Mouse (Mus musculus) brown adipose tissue, adult 24 weeks (tissue): ENCODE measurements around the gene Nup35. TPM values are rescaled to one million over a fixed set of nuclear protein-coding genes. Genes with fewer than 3 reads are reported as not detected.

Experiments
- H3K27ac ChIP-seq: fragments of 200-500 bp; replicated peaks from 2 replicates; pipeline ENCODE4 v1.5.1; 2012; ENCODE audit warnings: low read depth, mild to moderate bottlenecking, low read length
- H3K4me1 ChIP-seq: fragments of 200-500 bp; 2 replicates; pipeline ENCODE4 v1.6.1; 2012; ENCODE audit warnings: low read length, mixed read lengths; ENCODE audit not compliant: control insufficient read depth, insufficient read depth, insufficient read length
- H3K4me3 ChIP-seq: fragments of 200-500 bp; 2 replicates; pipeline ENCODE4 v1.5.1; 2012; ENCODE audit warnings: low read depth, mild to moderate bottlenecking, low read length, moderate library complexity; ENCODE audit not compliant: insufficient read depth
- polyA plus RNA-seq: library from polyadenylated mRNA; stranded (reverse); fragments of >200 nt; gene quantifications from 2 replicates; pipeline ENCODE4 v1.2.4, GENCODE M21; 2012; ENCODE audit not compliant: missing spikeins, insufficient read depth, insufficient read length

The Nup35 gene
- polyA plus RNA-seq, 1 experiment: 10.6 TPM

DNA sequence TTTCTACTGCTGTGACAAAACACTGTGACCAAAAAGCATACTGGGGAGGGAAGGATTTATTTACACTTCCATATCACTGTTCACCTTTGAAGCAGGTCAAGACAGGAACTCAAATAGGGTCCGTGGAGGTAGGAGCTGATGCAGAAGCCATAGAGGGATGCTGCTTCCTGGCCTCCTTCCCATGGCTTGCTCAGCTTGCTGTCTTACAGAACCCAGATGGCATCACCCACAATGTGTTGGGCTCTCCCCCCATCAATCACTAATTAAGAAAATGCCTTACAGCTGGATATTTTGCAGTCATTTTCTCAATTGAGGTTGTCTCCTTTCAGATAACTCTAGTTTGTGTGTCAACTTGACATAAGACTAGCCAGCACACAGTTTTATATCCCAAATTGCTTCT, 4.8 kb upstream of the Nup35 start:
- Histone ChIP-seq H3K4me3 (no peak overlapping the region), H3K4me1 (no peaks in the 10 kb centered on the region), H3K27ac (no peak overlapping the region)

DNA sequence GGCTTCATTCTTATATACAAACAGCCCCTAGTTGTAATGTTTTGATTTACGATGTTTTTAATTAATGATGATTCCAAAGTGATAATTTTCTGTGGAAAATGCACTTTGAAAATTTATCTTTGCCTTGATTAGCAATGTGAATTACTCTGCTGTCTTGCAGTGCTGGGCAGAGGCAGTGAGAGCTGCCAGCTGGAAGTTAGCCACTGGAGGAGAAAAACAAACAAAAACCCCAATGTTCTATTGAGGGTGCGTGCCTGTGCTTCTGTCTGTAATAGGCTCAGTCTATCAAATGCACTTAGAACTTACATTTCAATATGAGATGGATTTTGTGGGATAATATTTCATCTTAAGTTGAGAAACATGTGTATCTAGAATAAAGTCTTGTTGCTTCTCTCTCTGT, 4.2 kb upstream of the Nup35 start:
- Histone ChIP-seq H3K27ac (no peak overlapping the region), H3K4me3 (no peak overlapping the region), H3K4me1 (0 out of 2 replicates have a peak, but pooled peaks cover 1% of the 10 kb centered on the region)

DNA sequence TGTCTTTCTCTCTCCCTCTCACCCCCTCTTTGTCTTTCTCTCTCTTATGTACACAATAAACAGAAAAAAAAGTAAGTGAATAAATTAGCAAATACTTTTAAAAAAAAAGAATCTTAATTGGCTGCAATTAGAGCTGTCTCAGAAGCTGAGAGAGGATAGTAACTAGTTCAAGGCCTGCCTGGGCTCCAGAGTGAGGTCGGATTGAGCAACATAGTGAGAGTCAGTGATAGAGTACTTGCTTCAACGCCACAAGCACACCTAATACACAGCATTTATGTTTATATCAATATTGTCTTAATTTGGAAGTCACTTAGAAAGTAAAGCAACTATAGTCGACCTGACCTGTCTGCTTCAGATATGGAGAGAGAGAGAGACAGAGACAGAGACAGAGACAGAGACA, 2.0 kb downstream of the Nup35 start:
- H3K4me3 ChIP-seq: no peak overlapping the region
- peaks cover 5% of the 10 kb centered on the region; the same call in 1 of the 2 replicates for H3K4me1 ChIP-seq
- no peak overlapping the region for H3K27ac ChIP-seq

DNA sequence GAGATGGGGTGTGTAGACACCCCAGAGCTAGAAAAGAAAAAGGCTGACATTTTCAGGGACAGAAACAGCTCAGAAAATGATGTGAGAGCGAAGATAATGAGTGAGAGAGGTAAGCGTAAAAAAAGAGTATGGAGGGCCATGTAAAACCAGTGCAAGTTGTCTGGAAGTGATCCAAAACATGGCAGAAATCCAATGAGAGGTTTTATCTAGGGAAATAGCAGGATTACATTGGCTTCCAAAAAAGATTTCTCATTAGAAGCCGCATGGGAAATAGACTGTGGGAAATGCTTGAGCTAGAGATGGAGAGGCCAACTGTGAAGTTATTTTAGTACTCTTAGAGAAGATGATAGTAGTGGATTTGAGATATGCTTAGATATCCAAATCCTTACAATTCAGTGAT, 4.9 kb downstream of the Nup35 start:
- no peak overlapping the region for H3K27ac ChIP-seq

DNA sequence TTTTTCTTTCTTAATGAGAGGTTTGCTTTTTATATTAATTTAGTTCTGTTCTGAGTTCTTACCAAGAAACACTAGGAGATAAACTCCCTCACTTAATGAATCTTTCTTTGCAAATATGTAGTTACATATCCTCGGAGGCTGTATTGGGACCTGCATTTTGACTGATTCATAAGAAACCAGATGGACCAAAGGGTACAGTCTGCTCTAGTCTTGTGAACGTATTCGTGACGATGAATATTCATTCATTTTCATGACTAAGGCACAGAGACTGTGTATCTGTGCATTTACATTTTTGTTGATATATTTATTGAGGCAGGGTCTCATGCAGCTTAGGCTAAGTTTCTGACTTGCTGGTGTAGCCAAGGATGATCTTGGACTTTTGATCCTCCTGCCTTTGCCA, 7.5 kb downstream of the Nup35 start:
- H3K4me1 ChIP-seq: peaks cover 3% of the 10 kb centered on the region; the same call in 1 of the 2 replicates
- H3K4me3 ChIP-seq: no peak overlapping the region
- no peak overlapping the region for H3K27ac ChIP-seq

More for the DNA sequence above, 4.9 kb downstream of the Nup35 start:
- Histone ChIP-seq H3K4me1 (peaks cover 5% of the 10 kb centered on the region; the same call in 1 of the 2 replicates), H3K4me3 (no peak overlapping the region)

DNA sequence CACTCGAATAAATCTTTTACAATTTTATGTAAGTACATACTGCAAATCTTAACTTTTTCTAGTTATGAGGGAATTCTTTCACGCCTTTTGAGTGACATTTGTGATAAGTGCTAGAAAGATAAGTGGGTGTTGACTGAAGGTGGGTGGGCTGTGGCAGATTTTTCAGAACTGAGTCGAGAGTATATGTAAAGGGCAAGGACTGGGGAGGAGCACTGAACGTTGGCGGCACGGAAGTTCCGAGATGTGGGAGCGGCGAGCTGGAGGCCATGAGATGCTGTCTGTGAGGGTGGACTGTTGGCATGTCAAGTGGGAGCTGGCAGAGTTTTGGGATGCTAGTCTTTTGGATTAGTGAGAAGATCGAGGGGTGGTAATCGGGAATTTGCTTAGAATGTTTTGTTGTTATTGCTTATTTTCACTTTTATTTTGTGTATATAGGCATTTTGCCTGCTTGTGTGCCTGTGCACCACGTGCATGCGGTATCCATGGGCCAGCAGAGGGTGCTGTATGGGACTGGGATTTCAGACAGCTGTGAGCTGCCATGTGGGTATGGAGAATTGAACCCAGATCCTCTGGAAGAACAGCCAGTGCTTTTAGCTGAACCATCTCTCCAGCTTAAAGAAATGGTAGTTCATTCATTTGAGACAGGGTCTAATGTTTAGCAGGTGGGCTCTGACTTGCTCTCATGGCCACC, 15.4 kb downstream of the Nup35 start:
- Histone ChIP-seq H3K27ac (no peak overlapping the region), H3K4me1 (no peaks in the 10 kb centered on the region), H3K4me3 (no peak overlapping the region)

DNA sequence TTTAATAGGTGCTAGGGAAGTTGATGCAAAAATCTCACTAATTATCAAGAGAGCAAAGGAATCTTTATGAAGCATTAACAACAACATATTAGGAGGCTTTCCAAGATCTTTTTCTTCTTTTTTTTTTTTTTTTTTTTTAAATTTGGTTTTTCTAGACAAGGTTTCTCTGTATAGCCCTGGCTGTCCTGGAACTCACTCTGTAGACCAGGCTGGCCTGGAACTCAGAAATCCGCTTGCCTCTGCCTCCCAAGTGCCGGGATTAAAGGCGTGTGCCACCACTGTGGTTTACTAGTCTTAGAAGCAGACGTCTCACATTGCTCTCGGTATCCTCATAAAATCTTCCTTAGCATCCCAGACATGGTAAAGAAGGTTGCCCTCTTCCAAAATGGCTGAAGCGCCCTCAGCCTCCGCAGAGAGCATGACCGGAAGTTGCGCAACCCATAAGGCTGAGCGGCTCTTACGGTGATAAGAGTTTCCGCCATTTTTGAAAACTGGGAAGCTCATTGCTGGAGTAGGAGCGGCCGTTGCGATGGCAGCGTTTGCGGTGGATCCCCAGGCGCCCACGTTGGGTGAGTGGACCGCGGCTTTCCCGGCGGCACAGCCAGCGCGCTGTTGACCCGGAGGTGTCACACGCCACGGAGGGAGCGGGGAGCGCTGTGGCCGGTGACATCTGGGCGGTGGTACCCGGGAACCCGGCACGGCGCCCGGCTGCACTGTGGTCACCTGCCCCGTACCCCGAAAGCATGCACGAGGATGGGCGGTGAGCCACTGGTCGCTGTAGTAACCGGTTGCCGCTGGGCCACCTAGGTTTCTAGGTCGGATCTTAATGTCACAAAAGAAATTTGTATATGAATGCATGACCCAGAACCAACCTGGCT, 21.6 kb downstream of the Nup35 start:
- H3K4me3 ChIP-seq: peak overlapping the region; percentile 94
- H3K27ac ChIP-seq: 0 out of 2 replicates have a peak overlapping the region, but pooled peaks have one; percentile 18
- peaks cover 2% of the 10 kb centered on the region; the same call in 1 of the 2 replicates for H3K4me1 ChIP-seq

DNA sequence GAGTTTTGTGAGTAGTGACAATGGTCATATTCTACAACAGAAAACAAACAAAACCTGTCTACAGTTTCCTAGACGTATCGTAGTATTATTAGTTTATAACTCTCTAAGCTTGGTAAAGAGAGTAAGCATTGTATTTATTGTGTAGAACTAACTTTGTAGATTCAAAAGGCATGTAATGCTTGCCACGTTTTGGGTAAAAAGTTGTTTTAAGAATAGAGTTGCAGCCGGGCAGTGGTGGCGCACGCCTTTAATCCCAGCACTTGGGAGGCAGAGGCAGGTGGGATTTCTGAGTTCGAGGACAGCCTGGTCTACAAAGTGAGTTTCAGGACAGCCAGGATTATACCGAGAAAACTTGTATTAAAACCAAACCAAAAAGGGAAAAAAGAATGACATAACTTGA, 22.4 kb downstream of the Nup35 start:
- Histone ChIP-seq H3K4me3 (peak overlapping the region; percentile 94; the same call in 1 of the 2 replicates), H3K4me1 (peaks cover 2% of the 10 kb centered on the region; the same call in 1 of the 2 replicates), H3K27ac (no peak overlapping the region)

DNA sequence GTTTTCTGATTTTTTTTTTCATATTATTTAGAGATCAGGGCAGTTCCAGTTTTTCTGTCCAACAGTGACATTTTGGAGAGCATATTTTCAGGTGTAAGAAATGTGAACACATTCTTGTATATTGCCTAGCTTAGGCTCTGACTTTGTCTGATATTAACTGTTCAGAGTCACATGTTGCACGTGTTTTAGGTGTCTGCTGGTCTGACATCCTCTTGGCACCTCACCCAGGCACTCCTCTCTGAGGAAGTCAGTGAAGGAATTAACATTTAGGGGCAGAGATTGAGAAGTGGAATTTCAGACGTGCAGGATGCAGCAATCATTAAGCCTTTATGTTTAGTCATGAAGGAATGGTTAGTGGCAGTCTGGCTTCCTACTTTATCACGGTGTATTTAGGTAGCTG, 22.8 kb downstream of the Nup35 start:
- Histone ChIP-seq H3K4me1 (peaks cover 2% of the 10 kb centered on the region; the same call in 1 of the 2 replicates), H3K4me3 (no peak overlapping the region), H3K27ac (no peak overlapping the region)

DNA sequence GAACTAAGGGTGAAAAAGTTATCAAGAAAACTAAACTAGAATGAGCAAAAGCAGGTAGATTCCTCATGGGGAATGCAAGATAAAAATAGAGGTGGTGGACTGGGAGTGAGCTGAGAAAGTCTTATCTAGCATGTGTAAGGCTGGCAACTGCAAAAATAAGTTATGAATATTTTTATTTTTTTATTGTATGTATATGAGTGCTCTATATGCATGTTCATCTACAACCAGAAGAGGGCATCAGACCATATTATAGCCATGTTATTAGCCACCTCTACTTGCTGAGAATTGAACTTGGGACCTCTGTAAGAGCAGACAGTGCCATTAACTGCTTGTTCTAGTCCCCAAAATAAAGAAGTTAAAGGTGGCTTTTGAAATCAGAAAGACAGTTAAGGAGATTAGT, 44.4 kb downstream of the Nup35 start:
- Histone ChIP-seq H3K4me1 (no peaks in the 10 kb centered on the region), H3K27ac (no peak overlapping the region), H3K4me3 (no peak overlapping the region)

DNA sequence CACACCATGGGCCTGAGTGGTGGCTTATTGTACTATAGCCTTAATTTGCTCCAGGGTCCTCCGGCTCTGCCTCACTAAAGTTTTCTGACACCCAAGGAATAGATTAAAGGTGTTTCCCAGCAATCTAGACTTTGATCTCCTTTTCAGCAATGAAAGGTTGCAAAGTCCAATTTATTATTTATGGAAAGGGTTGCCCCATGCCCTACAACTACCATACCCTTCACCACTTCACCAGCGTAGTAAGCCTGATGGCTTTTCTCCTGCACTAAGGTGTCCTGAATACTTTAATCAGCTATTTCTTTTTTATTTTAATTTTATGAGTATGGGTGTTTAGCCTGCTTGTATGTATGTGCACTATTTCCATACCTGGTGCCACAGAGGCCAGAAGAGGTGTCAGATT, 45.6 kb downstream of the Nup35 start:
- Histone ChIP-seq H3K4me3 (no peak overlapping the region), H3K4me1 (no peaks in the 10 kb centered on the region), H3K27ac (no peak overlapping the region)

DNA sequence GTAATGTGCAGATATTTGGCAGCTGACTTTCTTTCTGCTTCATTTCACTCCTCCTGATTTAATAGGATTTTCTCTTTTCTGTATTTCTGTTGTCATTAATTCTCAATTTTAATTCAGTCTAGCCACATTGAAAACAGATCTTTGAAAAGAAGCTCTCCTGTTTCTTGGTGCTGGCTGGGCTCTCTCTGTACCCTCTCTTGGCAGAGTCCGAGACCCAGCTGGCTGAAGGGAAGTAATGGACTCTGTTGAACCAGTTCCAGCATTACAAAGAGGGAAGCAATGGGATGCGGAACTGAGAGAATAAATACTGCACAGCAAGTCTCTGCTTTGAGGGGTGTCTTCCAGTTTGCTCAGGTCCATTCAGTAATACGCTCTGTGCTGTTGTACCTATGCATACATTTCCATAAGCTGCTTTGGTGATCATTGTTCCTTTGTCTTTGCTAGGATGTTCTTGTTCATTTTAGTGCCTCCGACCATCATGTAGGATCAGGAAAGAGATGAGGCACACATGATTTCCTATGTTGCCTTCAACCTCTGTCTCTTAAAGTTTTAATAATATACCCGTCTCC, 50.4 kb downstream of the Nup35 start:
- H3K4me1 ChIP-seq: no peaks in the 10 kb centered on the region
- H3K4me3 ChIP-seq: no peak overlapping the region
- no peak overlapping the region for H3K27ac ChIP-seq

DNA sequence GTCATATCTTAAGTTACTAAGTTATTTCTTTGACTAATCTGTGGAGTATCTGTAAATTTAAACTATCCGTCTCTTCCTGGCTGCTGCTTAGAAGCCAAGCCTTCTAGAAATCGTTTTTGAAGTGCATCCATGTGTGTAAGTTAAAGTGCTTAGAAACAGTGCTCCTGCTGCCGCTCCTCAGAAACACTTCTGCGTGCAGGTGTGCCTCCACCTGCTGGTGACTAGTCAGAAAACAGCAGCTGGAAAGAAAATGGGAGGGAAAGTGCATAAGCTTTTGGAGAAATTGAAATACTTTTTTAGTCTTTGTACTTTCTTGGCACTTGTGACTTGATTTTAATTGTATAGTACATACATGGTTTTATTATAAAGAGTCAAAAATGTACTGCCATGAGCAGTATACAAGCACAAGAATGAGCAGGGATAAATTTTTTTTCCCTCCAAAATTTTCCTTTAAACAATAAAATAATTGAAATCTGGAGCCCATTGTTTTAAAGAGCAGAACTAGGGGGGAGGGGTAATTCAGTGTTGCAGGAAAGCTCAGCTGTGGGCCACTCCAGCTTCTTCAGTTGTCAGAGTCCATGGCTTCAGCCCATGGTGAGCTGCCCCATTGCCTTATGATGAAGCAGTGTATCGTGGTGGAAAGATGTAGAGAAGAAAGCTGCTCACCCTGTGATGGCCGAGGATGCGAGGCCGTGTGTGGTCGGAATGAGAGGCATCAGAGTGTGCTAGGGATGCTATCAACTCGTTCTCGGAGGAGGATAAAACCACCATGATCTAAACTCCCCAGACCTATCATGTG, 53.0 kb downstream of the Nup35 start:
- H3K4me3 ChIP-seq: no peak overlapping the region
- no peaks in the 10 kb centered on the region for H3K4me1 ChIP-seq
- H3K27ac ChIP-seq: no peak overlapping the region

DNA sequence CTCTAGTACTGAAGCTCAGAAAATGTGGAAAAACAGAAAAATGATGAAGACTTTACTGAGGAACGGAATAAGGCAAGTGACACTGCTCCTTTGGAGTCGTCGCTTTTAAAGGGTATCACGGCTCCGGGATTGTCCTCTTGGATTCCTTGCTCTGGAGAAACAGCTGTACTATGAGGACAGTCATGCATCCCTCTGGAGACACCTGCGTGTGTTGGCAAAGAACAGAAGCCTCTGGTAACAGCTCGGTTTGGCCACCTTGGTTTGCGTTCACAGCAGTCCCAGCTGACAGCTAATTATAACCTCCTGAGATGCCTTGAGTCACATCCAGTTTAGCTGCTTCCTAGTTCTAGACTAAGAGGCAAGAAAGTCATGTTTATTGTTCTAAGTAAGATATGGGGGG, 61.8 kb downstream of the Nup35 start:
- no peaks in the 10 kb centered on the region for H3K4me1 ChIP-seq
- no peak overlapping the region for H3K4me3 ChIP-seq
- no peak overlapping the region for H3K27ac ChIP-seq
